Mouse (Mus musculus) bone marrow, adult 2 months (tissue): ENCODE measurements around the gene Dgki.

Experiments used
- CTCF ChIP-seq: fragments of 200-500 bp; IDR thresholded peaks from 2 replicates; pipeline ENCODE4 v1.5.1; 2011; ENCODE audit warnings: low read length, control low read depth; ENCODE audit not compliant: control insufficient read depth, insufficient read depth
- POLR2A ChIP-seq: fragments of 200-500 bp; IDR thresholded peaks from 2 replicates; pipeline ENCODE4 v1.6.1; 2011; ENCODE audit warnings: low read depth, mild to moderate bottlenecking, control low read depth, low read length, borderline replicate concordance; ENCODE audit not compliant: control insufficient read depth

- TF ChIP-seq POLR2A = no peak
- no peak for TF ChIP-seq CTCF
Observed at GRCm38 (mm10) chr6:36960658-36961057, 339.3 kb downstream of the Dgki start.
